24 mouse cellular contexts compared by ENCODE assay signal in genomic region chr11:53003361-53003760, GRCm38 (mm10).
DNase-seq lines count a peak whose midpoint lies in the region; ATAC-seq and TF ChIP-seq lines count a peak whose summit lies in the region.
"Had no signal": no experiment of that assay in that cellular context is flagged by ENCODE, and none has a peak within 500 bp of the region (broad histone marks: within the 10 kb centered on the region; RNA-seq: fewer than 3 reads in every experiment).

No protein-coding gene starts in this region.

- no peaks in the 10 kb centered on the region for H3K27me3 ChIP-seq in forebrain, embryonic 11.5 days (ENCODE audit: control insufficient read depth, insufficient read depth, low read length)
- no peaks in the 10 kb centered on the region for H3K27me3 ChIP-seq in forebrain, postnatal 0 days (ENCODE audit: insufficient read depth, low read length)
- H3K27me3 ChIP-seq in lung, embryonic 14.5 days (ENCODE audit: insufficient read depth, low read length): no peaks in the 10 kb centered on the region
- H3K27me3 ChIP-seq in embryonic facial prominence, embryonic 14.5 days (replicated peaks; ENCODE audit: control insufficient read depth, insufficient read depth, low read length): no peaks in the 10 kb centered on the region
- H3K27me3 ChIP-seq: forebrain, embryonic 13.5 days; hindbrain, embryonic 12.5 days; hindbrain, embryonic 15.5 days had no signal

- no peak overlapping the region for H3K4me3 ChIP-seq in forebrain, embryonic 11.5 days (ENCODE audit: low read depth, low read length)
- H3K4me3 ChIP-seq in forebrain, postnatal 0 days (ENCODE audit: low read depth, low read length): no peak overlapping the region
- no peak overlapping the region for H3K4me3 ChIP-seq in lung, embryonic 14.5 days (ENCODE audit: low read depth, low read length)
- no peak overlapping the region for H3K4me3 ChIP-seq in embryonic facial prominence, embryonic 14.5 days (ENCODE audit: low read depth, low read length)
- H3K4me3 ChIP-seq: erythroblast, embryonic 14.5 days; forebrain, embryonic 13.5 days; heart, adult 2 months; heart, embryonic 10.5 days; heart, embryonic 13.5 days; hindbrain, embryonic 12.5 days; hindbrain, embryonic 15.5 days had no signal

- TF ChIP-seq CTCF in forebrain, postnatal 0 days (IDR thresholded peaks at IDR 0.05; ENCODE audit: low read depth): no peak
- TF ChIP-seq CTCF in lung, embryonic 14.5 days (IDR thresholded peaks at IDR 0.05; ENCODE audit: low read depth): no peak

- H3K4me2 ChIP-seq in forebrain, embryonic 11.5 days (ENCODE audit: low read depth, low read length, severe bottlenecking): no peak overlapping the region
- H3K4me2 ChIP-seq in forebrain, postnatal 0 days (ENCODE audit: low read depth): no peak overlapping the region
- no peak overlapping the region for H3K4me2 ChIP-seq in lung, embryonic 14.5 days
- H3K4me2 ChIP-seq in embryonic facial prominence, embryonic 14.5 days (ENCODE audit: low read depth, low read length): no peak overlapping the region
- H3K4me2 ChIP-seq: forebrain, embryonic 13.5 days; heart, embryonic 13.5 days; hindbrain, embryonic 12.5 days; hindbrain, embryonic 15.5 days had no signal

- H3K36me3 ChIP-seq in forebrain, embryonic 11.5 days (ENCODE audit: control insufficient read depth, insufficient read depth, low read length): no peaks in the 10 kb centered on the region
- no peaks in the 10 kb centered on the region for H3K36me3 ChIP-seq in forebrain, postnatal 0 days (ENCODE audit: insufficient read depth)
- H3K36me3 ChIP-seq in lung, embryonic 14.5 days (ENCODE audit: insufficient read depth): no peaks in the 10 kb centered on the region
- no peaks in the 10 kb centered on the region for H3K36me3 ChIP-seq in embryonic facial prominence, embryonic 14.5 days (ENCODE audit: control insufficient read depth, insufficient read depth, low read length)
- H3K36me3 ChIP-seq: G1E; heart, embryonic 10.5 days; heart, embryonic 13.5 days; hindbrain, embryonic 12.5 days; hindbrain, embryonic 15.5 days had no signal

- WGBS in forebrain, embryonic 11.5 days: 79% methylated on average over 7 of the region's 7 CpGs
- WGBS in forebrain, postnatal 0 days: 70% methylated on average over 7 of the region's 7 CpGs
- WGBS in lung, embryonic 14.5 days: 47% methylated on average over 7 of the region's 7 CpGs
- 61% methylated on average over 7 of the region's 7 CpGs for WGBS in embryonic facial prominence, embryonic 14.5 days

- no peak for ATAC-seq in forebrain, embryonic 11.5 days (replicated peaks; ENCODE audit: low FRiP score)
- ATAC-seq in forebrain, postnatal 0 days: no peak
- ATAC-seq in lung, embryonic 14.5 days (ENCODE audit: insufficient read depth): no peak
- no peak for ATAC-seq in embryonic facial prominence, embryonic 14.5 days (ENCODE audit: low read depth)
- ATAC-seq: forebrain, embryonic 13.5 days; forebrain, embryonic 16.5 days; intestine, postnatal 0 days; Patski had no signal

- H3K27ac ChIP-seq in forebrain, embryonic 11.5 days (ENCODE audit: low read depth, low read length): no peak overlapping the region
- H3K27ac ChIP-seq in forebrain, postnatal 0 days (ENCODE audit: low read depth, low read length): no peak overlapping the region
- no peak overlapping the region for H3K27ac ChIP-seq in lung, embryonic 14.5 days (ENCODE audit: low read depth)
- no peak overlapping the region for H3K27ac ChIP-seq in embryonic facial prominence, embryonic 14.5 days (replicated peaks; ENCODE audit: low read depth, low read length)
- H3K27ac ChIP-seq: forebrain, embryonic 13.5 days; heart, adult 2 months; heart, embryonic 10.5 days; heart, embryonic 13.5 days; hindbrain, embryonic 12.5 days; hindbrain, embryonic 15.5 days had no signal

- no peaks in the 10 kb centered on the region for H3K4me1 ChIP-seq in forebrain, embryonic 11.5 days (replicated peaks; ENCODE audit: control insufficient read depth, insufficient read depth, low read length)
- H3K4me1 ChIP-seq in forebrain, postnatal 0 days (ENCODE audit: insufficient read depth): no peaks in the 10 kb centered on the region
- no peaks in the 10 kb centered on the region for H3K4me1 ChIP-seq in lung, embryonic 14.5 days (ENCODE audit: insufficient read depth)
- no peaks in the 10 kb centered on the region for H3K4me1 ChIP-seq in embryonic facial prominence, embryonic 14.5 days (ENCODE audit: control insufficient read depth, insufficient read depth, low read length)
- H3K4me1 ChIP-seq: forebrain, embryonic 13.5 days; hindbrain, embryonic 12.5 days; hindbrain, embryonic 15.5 days had no signal

- H3K9me3 ChIP-seq in forebrain, embryonic 11.5 days (ENCODE audit: control insufficient read depth, low read length): no peaks in the 10 kb centered on the region
- H3K9me3 ChIP-seq in forebrain, postnatal 0 days (ENCODE audit: low read length): no peaks in the 10 kb centered on the region
- H3K9me3 ChIP-seq in lung, embryonic 14.5 days (ENCODE audit: low read depth, low read length): no peaks in the 10 kb centered on the region
- no peaks in the 10 kb centered on the region for H3K9me3 ChIP-seq in embryonic facial prominence, embryonic 14.5 days (ENCODE audit: control insufficient read depth, low read length)
- H3K9me3 ChIP-seq: heart, embryonic 10.5 days; hindbrain, embryonic 12.5 days; hindbrain, embryonic 15.5 days had no signal

- no peak overlapping the region for H3K9ac ChIP-seq in forebrain, embryonic 11.5 days (ENCODE audit: low read length)
- no peak overlapping the region for H3K9ac ChIP-seq in forebrain, postnatal 0 days
- H3K9ac ChIP-seq in lung, embryonic 14.5 days: no peak overlapping the region
- H3K9ac ChIP-seq in embryonic facial prominence, embryonic 14.5 days (ENCODE audit: low read depth, low read length): no peak overlapping the region
- H3K9ac ChIP-seq: forebrain, embryonic 13.5 days; heart, embryonic 13.5 days; hindbrain, embryonic 12.5 days; hindbrain, embryonic 15.5 days had no signal

- DNase-seq in forebrain, embryonic 11.5 days (ENCODE audit: low spot score): peak; percentile 20
- no peak for DNase-seq in forebrain, postnatal 0 days
- DNase-seq in lung, embryonic 14.5 days: peak; percentile 51
- DNase-seq in lung, postnatal 14 days: no peak
- DNase-seq in embryonic facial prominence, embryonic 14.5 days (ENCODE audit: low spot score): peak; percentile 38
- no peak for DNase-seq in cerebellum, adult 18-20 months
- DNase-seq: adrenal gland, postnatal 10 days; adrenal gland, postnatal 36 days; B cell, adult 2 months; cerebellum, adult 2 months; cerebellum, adult 9-11 months; cerebellum, postnatal 25 days; gastrocnemius, postnatal 25 days; heart, adult 2 months had no signal

Comparison
In these comparisons a context has a peak if more than half of its experiments do, and no peak if none do; other contexts are left out.
1. DNase-seq: peak in forebrain, embryonic 11.5 days (single experiment), lung, embryonic 14.5 days (single experiment) and embryonic facial prominence, embryonic 14.5 days (single experiment); none in forebrain, postnatal 0 days (single experiment), lung, postnatal 14 days (single experiment) and cerebellum, adult 18-20 months (0 of 2).